13 mouse cellular contexts compared by ENCODE assay signal in genomic region chr10:70532249-70532648, GRCm38 (mm10).
A peak's percentile ranks its signal among the peaks of the same experiment; 100 is the strongest.
DNase-seq lines count a peak whose midpoint lies in the region; ATAC-seq lines count a peak whose summit lies in the region.
"Had no signal": no experiment of that assay in that cellular context is flagged by ENCODE, and none has a peak within 500 bp of the region (broad histone marks: within the 10 kb centered on the region; RNA-seq: fewer than 3 reads in every experiment).

No protein-coding gene starts in this region.

- no peak overlapping the region for H3K4me3 ChIP-seq in forebrain, embryonic 13.5 days
- no peak overlapping the region for H3K4me3 ChIP-seq in forebrain, embryonic 10.5 days
- no peak overlapping the region for H3K4me3 ChIP-seq in kidney, embryonic 15.5 days (replicated peaks)
- H3K4me3 ChIP-seq: limb, embryonic 15.5 days had no signal

- no peak overlapping the region for H3K9ac ChIP-seq in forebrain, embryonic 13.5 days
- H3K9ac ChIP-seq in kidney, embryonic 15.5 days = no peak overlapping the region
- H3K9ac ChIP-seq: limb, embryonic 15.5 days had no signal

- no peaks in the 10 kb centered on the region for H3K27me3 ChIP-seq in forebrain, embryonic 13.5 days
- H3K27me3 ChIP-seq in forebrain, embryonic 10.5 days (ENCODE audit: poor library complexity, severe bottlenecking) = no peaks in the 10 kb centered on the region
- no peaks in the 10 kb centered on the region for H3K27me3 ChIP-seq in kidney, embryonic 15.5 days
- H3K27me3 ChIP-seq: limb, embryonic 15.5 days had no signal

- intact Hi-C loops in left cerebral cortex, postnatal 4 days (cut with DNase I) = no loop called here
- intact Hi-C loops in left cerebral cortex, postnatal 14 days (cut with DNase I) = loop anchor here (5.0 to 10.0 kb wide), 2 partner anchors 75 to 157 kb away; no protein-coding TSS in a partner anchor

- no peak overlapping the region for H3K4me2 ChIP-seq in forebrain, embryonic 13.5 days
- no peak overlapping the region for H3K4me2 ChIP-seq in kidney, embryonic 15.5 days
- H3K4me2 ChIP-seq: limb, embryonic 15.5 days had no signal

- no peaks in the 10 kb centered on the region for H3K4me1 ChIP-seq in forebrain, embryonic 13.5 days
- H3K4me1 ChIP-seq in forebrain, embryonic 10.5 days = peaks cover 5% of the 10 kb centered on the region; the same call in 1 of the 2 replicates
- H3K4me1 ChIP-seq in kidney, embryonic 15.5 days = no peaks in the 10 kb centered on the region
- H3K4me1 ChIP-seq: limb, embryonic 15.5 days had no signal

- 72% methylated on average over 9 of the region's 9 CpGs for WGBS in forebrain, embryonic 13.5 days
- WGBS in forebrain, embryonic 10.5 days = 95% methylated on average over 9 of the region's 9 CpGs
- WGBS in kidney, embryonic 15.5 days = 91% methylated on average over 9 of the region's 9 CpGs

- no peaks in the 10 kb centered on the region for H3K9me3 ChIP-seq in forebrain, embryonic 13.5 days (replicated peaks)
- no peaks in the 10 kb centered on the region for H3K9me3 ChIP-seq in forebrain, embryonic 10.5 days
- H3K9me3 ChIP-seq in kidney, embryonic 15.5 days (replicated peaks) = no peaks in the 10 kb centered on the region
- H3K9me3 ChIP-seq: limb, embryonic 15.5 days had no signal

- ATAC-seq in forebrain, embryonic 13.5 days = peak; percentile 85
- ATAC-seq in kidney, embryonic 15.5 days (replicated peaks; ENCODE audit: low FRiP score) = no peak

- DNase-seq in forebrain, embryonic 10.5 days (ENCODE audit: extremely low spot score, low spot score) = no peak
- peak; percentile 93 for DNase-seq in left cerebral cortex, postnatal 4 days
- no peak for DNase-seq in left cerebral cortex, postnatal 14 days (ENCODE audit: low spot score in 2 of 2)
- DNase-seq in cerebellum, adult 11-12 months = peak; percentile 84
- DNase-seq in layer of hippocampus, adult 18-20 months (ENCODE audit: low spot score in 2 of 2) = peak; percentile 53 to 66
- no peak for DNase-seq in neural tube, embryonic 10.5 days (ENCODE audit: extremely low spot score, low spot score)
- DNase-seq: gastrocnemius, postnatal 36 days; heart, postnatal 14 days; kidney, adult 11 months; lung, postnatal 10 days had no signal

- H3K27ac ChIP-seq in forebrain, embryonic 13.5 days = no peak overlapping the region
- H3K27ac ChIP-seq in forebrain, embryonic 10.5 days = no peak overlapping the region
- no peak overlapping the region for H3K27ac ChIP-seq in kidney, embryonic 15.5 days
- H3K27ac ChIP-seq: limb, embryonic 15.5 days had no signal

- peaks cover 30% of the 10 kb centered on the region for H3K36me3 ChIP-seq in forebrain, embryonic 13.5 days (ENCODE audit: poor library complexity, severe bottlenecking)
- peaks cover 10% of the 10 kb centered on the region; the same call in 1 of the 2 replicates for H3K36me3 ChIP-seq in forebrain, embryonic 10.5 days (replicated peaks)
- no peaks in the 10 kb centered on the region; the same call in 1 of the 2 replicates for H3K36me3 ChIP-seq in kidney, embryonic 15.5 days

Comparison
In these comparisons a context has a peak if more than half of its experiments do, and no peak if none do; other contexts are left out.
1. DNase-seq: peak in left cerebral cortex, postnatal 4 days (single experiment), cerebellum, adult 11-12 months (single experiment) and layer of hippocampus, adult 18-20 months (2 of 2); none in forebrain, embryonic 10.5 days (single experiment), left cerebral cortex, postnatal 14 days (0 of 2) and neural tube, embryonic 10.5 days (single experiment).